Mouse (Mus musculus): Measurements from ENCODE around the gene Rfx5. TPM values are rescaled to one million over a fixed set of nuclear protein-coding genes. Genes with fewer than 3 reads are reported as not detected.

The Rfx5 gene
- total and polyA plus RNA-seq, 2 experiments, result 6.4 to 7.1 TPM

DNA sequence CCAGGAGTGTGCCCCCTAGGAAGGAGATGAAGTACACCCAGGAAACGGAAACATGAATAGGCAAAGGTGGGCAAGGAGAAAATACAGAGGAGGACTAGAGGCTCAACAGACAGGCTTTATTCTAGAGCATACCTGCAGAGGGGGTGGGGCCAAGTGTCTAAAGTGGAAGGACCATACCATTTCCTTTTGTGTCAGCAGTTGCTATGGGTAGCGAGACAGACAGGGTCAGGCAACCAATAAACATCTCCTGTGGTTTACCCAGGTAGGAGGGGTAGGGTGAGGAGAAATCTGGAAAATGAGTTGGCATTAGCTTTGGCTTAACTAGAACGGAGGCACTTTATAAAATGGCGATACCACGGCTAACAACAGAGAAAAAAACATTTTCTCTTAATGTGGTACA lies 1.1 kb upstream of the Rfx5 start:
- TF ChIP-seq POLR2A (IDR thresholded peaks at IDR 0.05; ENCODE audit: extremely low read depth, insufficient read depth, low read length), result no peak
- Histone ChIP-seq H3K9ac (ENCODE audit: low read depth, low read length) (no peak overlapping the region), H3K27me3 (ENCODE audit: control insufficient read depth, insufficient read depth, low read length) (no peaks in the 10 kb centered on the region), H3K36me3 (ENCODE audit: control insufficient read depth, insufficient read depth, low read length) (peaks cover 10% of the 10 kb centered on the region), H3K27ac (replicated peaks; ENCODE audit: insufficient read depth, low read depth, low read length) (no peak overlapping the region), H3K79me2 (ENCODE audit: control insufficient read depth, insufficient read depth, low read length) (no peaks in the 10 kb centered on the region; the same call in 1 of the 2 replicates), H3K4me1 (ENCODE audit: control insufficient read depth, insufficient read depth, low read length) (peaks cover 10% of the 10 kb centered on the region), H3K4me3 (ENCODE audit: insufficient read depth, low read depth, low read length) (no peak overlapping the region)
- 86% methylated on average over 5 of the region's 5 CpGs for WGBS
- no peak for DNase-seq (ENCODE audit: extremely low read depth, low read depth, low spot score)

DNA sequence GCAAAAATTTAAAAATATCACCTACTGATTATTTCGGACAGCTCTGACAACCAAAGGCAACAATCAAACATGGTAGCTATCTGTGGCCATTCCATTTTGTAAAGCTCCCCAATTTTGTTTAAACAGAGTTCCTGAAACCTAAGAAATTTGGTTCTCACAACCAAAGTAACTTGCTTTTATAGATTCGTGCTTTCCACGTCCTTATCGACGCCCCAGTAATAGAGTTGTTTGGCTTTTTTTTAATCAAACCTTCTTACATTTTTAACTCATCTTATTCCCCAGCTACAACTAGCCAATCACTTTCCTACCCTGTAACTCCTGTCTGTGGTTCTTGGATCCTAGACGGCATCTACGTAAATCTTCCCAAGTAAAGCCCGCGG lies 501 bp upstream of the Rfx5 start:
- Histone ChIP-seq H3K79me2 (ENCODE audit: control insufficient read depth, insufficient read depth, low read length) (no peaks in the 10 kb centered on the region; the same call in 1 of the 2 replicates), H3K4me3 (ENCODE audit: insufficient read depth, low read depth, low read length) (peak overlapping the region; percentile 59), H3K9ac (ENCODE audit: low read depth, low read length) (peak overlapping the region; percentile 64), H3K27me3 (ENCODE audit: control insufficient read depth, insufficient read depth, low read length) (no peaks in the 10 kb centered on the region), H3K36me3 (ENCODE audit: control insufficient read depth, insufficient read depth, low read length) (peaks cover 13% of the 10 kb centered on the region), H3K4me1 (ENCODE audit: control insufficient read depth, insufficient read depth, low read length) (peaks cover 10% of the 10 kb centered on the region), H3K27ac (replicated peaks; ENCODE audit: insufficient read depth, low read depth, low read length) (peak overlapping the region; percentile 74)
- TF ChIP-seq POLR2A (IDR thresholded peaks at IDR 0.05; ENCODE audit: extremely low read depth, insufficient read depth, low read length) (no peak), CTCF (IDR thresholded peaks at IDR 0.05; ENCODE audit: low read depth, low read length) (no peak)
- no peak for DNase-seq (ENCODE audit: extremely low read depth, low read depth, low spot score)
- 8% methylated on average over 9 of the region's 9 CpGs for WGBS

DNA sequence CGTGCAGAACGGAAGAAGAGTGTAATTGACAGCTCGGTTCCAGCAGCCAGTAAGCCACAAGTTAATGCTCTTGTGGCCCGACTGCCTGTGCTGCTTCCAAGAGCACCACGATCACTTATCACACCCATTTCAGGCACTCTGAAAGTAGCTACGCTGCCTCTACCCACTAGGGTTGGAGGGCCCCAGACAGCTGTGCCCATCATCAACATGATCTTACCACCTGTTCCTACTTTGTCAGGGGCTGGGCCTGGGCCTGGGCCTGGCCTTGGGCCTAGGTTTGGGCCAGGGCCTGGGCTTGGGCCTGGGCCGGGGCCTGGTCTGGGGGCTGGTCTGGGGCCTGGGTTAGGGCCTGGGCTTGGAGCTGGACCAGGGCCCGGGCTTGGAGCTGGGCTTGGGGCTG lies 4.4 kb downstream of the Rfx5 start:
- no peak overlapping the region for H3K4me3 ChIP-seq (ENCODE audit: insufficient read depth, low read depth, low read length)
- no peak for TF ChIP-seq CTCF (IDR thresholded peaks at IDR 0.05; ENCODE audit: low read depth, low read length)
- TF ChIP-seq POLR2A (IDR thresholded peaks at IDR 0.05; ENCODE audit: extremely low read depth, insufficient read depth, low read length), result no peak
- no peaks in the 10 kb centered on the region for H3K27me3 ChIP-seq (ENCODE audit: control insufficient read depth, insufficient read depth, low read length)
- H3K4me1 ChIP-seq (ENCODE audit: control insufficient read depth, insufficient read depth, low read length), result peaks cover under 1% of the 10 kb centered on the region; the same call in 1 of the 2 replicates
- no peak overlapping the region for H3K9ac ChIP-seq (ENCODE audit: low read depth, low read length)
- 97% methylated on average over 8 of the region's 8 CpGs for WGBS
- no peaks in the 10 kb centered on the region for H3K79me2 ChIP-seq (ENCODE audit: control insufficient read depth, insufficient read depth, low read length)
- DNase-seq (ENCODE audit: extremely low read depth, low read depth, low spot score), result no peak
- no peak overlapping the region for H3K27ac ChIP-seq (replicated peaks; ENCODE audit: insufficient read depth, low read depth, low read length)
- peaks cover 19% of the 10 kb centered on the region for H3K36me3 ChIP-seq (ENCODE audit: control insufficient read depth, insufficient read depth, low read length)

DNA sequence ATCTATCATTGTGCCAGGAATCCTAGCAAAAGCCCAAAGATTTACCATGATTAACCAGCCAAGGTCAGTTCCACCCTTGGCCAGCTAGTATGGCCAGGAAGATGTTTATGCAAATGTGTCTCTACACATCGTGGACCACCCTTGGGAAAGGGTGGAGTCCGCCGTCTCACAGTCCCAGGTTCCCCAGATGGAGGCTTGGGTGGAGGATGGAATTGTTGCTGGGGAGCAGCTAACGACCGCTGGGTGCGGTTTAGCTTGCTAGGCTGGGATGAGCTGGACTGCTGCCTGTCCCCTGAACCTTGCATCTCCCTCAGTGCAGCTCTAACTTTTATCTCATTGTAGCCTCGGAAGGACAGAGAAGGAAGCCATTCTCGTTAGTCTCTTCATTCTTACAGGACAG lies 6.0 kb downstream of the Rfx5 start:
- no peak for TF ChIP-seq CTCF (IDR thresholded peaks at IDR 0.05; ENCODE audit: low read depth, low read length)
- no peak for TF ChIP-seq POLR2A (IDR thresholded peaks at IDR 0.05; ENCODE audit: extremely low read depth, insufficient read depth, low read length)

DNA sequence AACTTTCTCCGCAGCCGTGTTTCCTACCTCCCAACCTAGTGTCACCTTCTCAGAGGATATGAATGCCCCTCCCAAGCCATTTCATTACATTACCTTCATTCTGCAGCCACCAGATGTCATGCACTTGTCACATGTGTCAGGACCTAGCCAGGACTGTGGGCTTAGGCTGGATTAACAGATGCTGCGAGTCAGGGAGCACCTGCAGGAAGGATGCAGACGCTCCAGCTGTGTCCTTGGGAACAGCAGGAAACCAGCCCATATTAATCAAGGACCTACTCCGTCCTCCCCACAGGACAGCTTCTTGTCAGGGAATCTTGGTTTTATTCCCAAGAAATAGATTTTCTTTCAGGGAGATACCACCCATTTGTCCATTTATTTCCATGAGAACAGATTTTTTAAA lies 6.4 kb downstream of the Rfx5 start:
- no peak for DNase-seq (ENCODE audit: extremely low read depth, low read depth, low spot score)
- WGBS, result 67% methylated on average over 5 of the region's 5 CpGs
- no peaks in the 10 kb centered on the region for H3K4me1 ChIP-seq (ENCODE audit: control insufficient read depth, insufficient read depth, low read length)
- H3K27me3 ChIP-seq (ENCODE audit: control insufficient read depth, insufficient read depth, low read length), result no peaks in the 10 kb centered on the region
- H3K36me3 ChIP-seq (ENCODE audit: control insufficient read depth, insufficient read depth, low read length), result peaks cover 19% of the 10 kb centered on the region
- H3K79me2 ChIP-seq (ENCODE audit: control insufficient read depth, insufficient read depth, low read length), result no peaks in the 10 kb centered on the region
- no peak overlapping the region for H3K9ac ChIP-seq (ENCODE audit: low read depth, low read length)
- H3K27ac ChIP-seq (replicated peaks; ENCODE audit: insufficient read depth, low read depth, low read length), result no peak overlapping the region
- no peak overlapping the region for H3K4me3 ChIP-seq (ENCODE audit: insufficient read depth, low read depth, low read length)
- TF ChIP-seq POLR2A (IDR thresholded peaks at IDR 0.05; ENCODE audit: extremely low read depth, insufficient read depth, low read length) (no peak), CTCF (IDR thresholded peaks at IDR 0.05; ENCODE audit: low read depth, low read length) (no peak)

More for the DNA sequence above, 6.0 kb downstream of the Rfx5 start:
- Histone ChIP-seq H3K36me3 (ENCODE audit: control insufficient read depth, insufficient read depth, low read length) (peaks cover 19% of the 10 kb centered on the region), H3K79me2 (ENCODE audit: control insufficient read depth, insufficient read depth, low read length) (no peaks in the 10 kb centered on the region), H3K9ac (ENCODE audit: low read depth, low read length) (no peak overlapping the region), H3K4me1 (ENCODE audit: control insufficient read depth, insufficient read depth, low read length) (no peaks in the 10 kb centered on the region), H3K27me3 (ENCODE audit: control insufficient read depth, insufficient read depth, low read length) (no peaks in the 10 kb centered on the region), H3K4me3 (ENCODE audit: insufficient read depth, low read depth, low read length) (no peak overlapping the region), H3K27ac (replicated peaks; ENCODE audit: insufficient read depth, low read depth, low read length) (no peak overlapping the region)
- 69% methylated on average over 8 of the region's 8 CpGs for WGBS
- DNase-seq (ENCODE audit: extremely low read depth, low read depth, low spot score), result no peak

DNA sequence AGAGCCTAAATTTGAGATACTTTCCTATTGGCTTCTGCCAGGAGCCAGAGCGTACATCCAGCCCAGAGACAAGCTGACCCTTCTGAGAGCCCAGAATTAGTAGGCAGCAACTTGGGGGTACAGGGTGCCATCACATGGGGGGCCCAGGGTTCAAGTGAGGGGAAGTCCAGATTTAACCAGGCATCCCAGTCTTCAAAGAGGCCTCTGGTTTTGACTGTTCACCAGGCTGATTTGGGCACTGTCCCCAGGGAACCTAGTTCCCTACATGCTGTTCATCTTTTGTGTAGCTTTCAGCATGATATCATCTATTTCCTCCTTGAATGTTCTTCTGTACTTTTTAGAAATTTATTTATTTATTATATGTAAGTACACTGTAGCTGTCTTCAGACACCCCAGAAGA lies 11.1 kb downstream of the Rfx5 start:
- DNase-seq (ENCODE audit: extremely low read depth, low read depth, low spot score), result no peak
- H3K36me3 ChIP-seq (ENCODE audit: control insufficient read depth, insufficient read depth, low read length), result no peaks in the 10 kb centered on the region
- 97% methylated on average over 1 of the region's 1 CpGs for WGBS
- no peak for TF ChIP-seq CTCF (IDR thresholded peaks at IDR 0.05; ENCODE audit: low read depth, low read length)
- no peak for TF ChIP-seq POLR2A (IDR thresholded peaks at IDR 0.05; ENCODE audit: extremely low read depth, insufficient read depth, low read length)
- H3K4me3 ChIP-seq (ENCODE audit: insufficient read depth, low read depth, low read length), result no peak overlapping the region
- no peak overlapping the region for H3K9ac ChIP-seq (ENCODE audit: low read depth, low read length)
- no peak overlapping the region for H3K27ac ChIP-seq (replicated peaks; ENCODE audit: insufficient read depth, low read depth, low read length)
- no peaks in the 10 kb centered on the region for H3K4me1 ChIP-seq (ENCODE audit: control insufficient read depth, insufficient read depth, low read length)
- H3K27me3 ChIP-seq (ENCODE audit: control insufficient read depth, insufficient read depth, low read length), result no peaks in the 10 kb centered on the region
- H3K79me2 ChIP-seq (ENCODE audit: control insufficient read depth, insufficient read depth, low read length), result no peaks in the 10 kb centered on the region

All from liver, adult 2 months (tissue).